Mouse (Mus musculus): ENCODE measurements at regions not wholly inside any gene's neighbourhood (a gene's known extent, or its start where the extent isn't known, plus 50 kb on each side); places are given as distances from the start of the nearest gene placed in this dataset.

GRCm38 (mm10) chr3:100401080-100401479 is 88.0 kb downstream of the Tent5c start:
- no peak for ATAC-seq

- ATAC-seq = no peak
These were observed 91.6 kb downstream of the Tent5c start for GRCm38 (mm10) chr3:100397491-100397890.

GRCm38 (mm10) chr3:100394911-100395604 is 94.1 kb downstream of the Tent5c start:
- ATAC-seq = no peak

GRCm38 (mm10) chr3:100393956-100394355 is 95.2 kb downstream of the Tent5c start:
- no peak for ATAC-seq

- ATAC-seq = no peak
These were observed 106.9 kb downstream of the Tent5c start for GRCm38 (mm10) chr3:100382181-100382580.

- no peak for ATAC-seq
These were observed 107.8 kb downstream of the Tent5c start for GRCm38 (mm10) chr3:100381363-100381762.

GRCm38 (mm10) chr3:100376162-100376561 is 113.0 kb downstream of the Tent5c start:
- no peak for ATAC-seq

GRCm38 (mm10) chr3:100366884-100367840 is 122.0 kb downstream of the Tent5c start:
- ATAC-seq = peak; percentile 87

GRCm38 (mm10) chr3:100366447-100366846 is 122.7 kb downstream of the Tent5c start:
- ATAC-seq = no peak

GRCm38 (mm10) chr3:100365354-100365945 is 123.7 kb downstream of the Tent5c start:
- ATAC-seq = no peak

- no peak for ATAC-seq
These were observed 124.4 kb downstream of the Tent5c start for GRCm38 (mm10) chr3:100364706-100365105.

GRCm38 (mm10) chr3:100362983-100363382 is 126.1 kb downstream of the Tent5c start:
- no peak for ATAC-seq

GRCm38 (mm10) chr3:100360019-100360418 is 129.1 kb downstream of the Tent5c start:
- no peak for ATAC-seq

- peak; percentile 99 for ATAC-seq
These were observed 130.1 kb downstream of the Tent5c start for GRCm38 (mm10) chr3:100359036-100359435.

- ATAC-seq = no peak
These were observed 155.6 kb downstream of the Tent5c start for GRCm38 (mm10) chr3:100333478-100333877.

- ATAC-seq = no peak
These were observed 156.2 kb upstream of the Wdr3 start for GRCm38 (mm10) chr3:100318357-100318756.

- no peak for ATAC-seq
These were observed 125.6 kb upstream of the Wdr3 start for GRCm38 (mm10) chr3:100287818-100288217.

- ATAC-seq = no peak
These were observed 104.8 kb upstream of the Wdr3 start for GRCm38 (mm10) chr3:100266976-100267375.

GRCm38 (mm10) chr3:100264991-100265390 is 102.8 kb upstream of the Wdr3 start:
- no peak for ATAC-seq
